Mouse (Mus musculus) frontal cortex, postnatal 36 days (tissue): ENCODE results near the gene Grcc10.
A peak's percentile ranks its signal among the peaks of the same experiment; 100 is the strongest.

Source experiments
- DNase-seq, 2 experiments: peaks; one replicate each; pipeline ENCODE4 v3.0.0; 2022; ENCODE audit warnings: low spot score in 2 of 2

The Grcc10 gene

GRCm38 (mm10) chr6:124756652-124757350 lies 15.6 kb upstream of the Grcc10 start:
- DNase-seq: peak; percentile 77 to 85

- no peak for DNase-seq
These were observed 14.8 kb upstream of the Grcc10 start, which contains the start of the genes Gm45234 and Atn1 for GRCm38 (mm10) chr6:124755831-124756595. Gm45234 (minus strand) TSS chr6:124756021. Atn1 (minus strand) TSS chr6:124756524.

GRCm38 (mm10) chr6:124755306-124755705 lies 14.1 kb upstream of the Grcc10 start:
- DNase-seq: no peak

- no peak for DNase-seq
These were observed 12.7 kb upstream of the Grcc10 start for GRCm38 (mm10) chr6:124753861-124754260.

- DNase-seq: no peak
These were observed 9.2 kb upstream of the Grcc10 start for GRCm38 (mm10) chr6:124750405-124750804.

GRCm38 (mm10) chr6:124746654-124747632 lies 5.8 kb upstream of the Grcc10 start:
- no peak for DNase-seq

GRCm38 (mm10) chr6:124746296-124746605 lies 5.1 kb upstream of the Grcc10 start:
- DNase-seq: no peak

GRCm38 (mm10) chr6:124745490-124746295 lies 4.5 kb upstream of the Grcc10 start:
- peak; percentile 92 to 96 for DNase-seq

GRCm38 (mm10) chr6:124744755-124745321 lies 3.7 kb upstream of the Grcc10 start:
- DNase-seq: no peak

- no peak for DNase-seq
These were observed 2.5 kb upstream of the Grcc10 start for GRCm38 (mm10) chr6:124743647-124744046.

- DNase-seq: no peak
These were observed 1.8 kb upstream of the Grcc10 start for GRCm38 (mm10) chr6:124742839-124743514.

- DNase-seq: no peak
These were observed 668 bp upstream of the Grcc10 start for GRCm38 (mm10) chr6:124741842-124742241.

GRCm38 (mm10) chr6:124740211-124740887 lies 825 bp downstream of the Grcc10 start:
- no peak for DNase-seq

GRCm38 (mm10) chr6:124739231-124739796 lies 1.9 kb downstream of the Grcc10 start:
- no peak for DNase-seq

GRCm38 (mm10) chr6:124738511-124739023 lies 2.6 kb downstream of the Grcc10 start, which contains the start of gene Ptpn6:
Ptpn6 (minus strand) TSS chr6:124738714.
- no peak for DNase-seq

- DNase-seq: peak in 1 of 2 experiments; percentile 55
These were observed 4.1 kb downstream of the Grcc10 start for GRCm38 (mm10) chr6:124737040-124737439.

- no peak for DNase-seq
These were observed 6.8 kb downstream of the Grcc10 start for GRCm38 (mm10) chr6:124734417-124734816.

- DNase-seq: no peak
These were observed 8.5 kb downstream of the Grcc10 start for GRCm38 (mm10) chr6:124732476-124733370.
